Mouse (Mus musculus): Measurements from ENCODE around the gene Thrb.

The Thrb gene

DNA sequence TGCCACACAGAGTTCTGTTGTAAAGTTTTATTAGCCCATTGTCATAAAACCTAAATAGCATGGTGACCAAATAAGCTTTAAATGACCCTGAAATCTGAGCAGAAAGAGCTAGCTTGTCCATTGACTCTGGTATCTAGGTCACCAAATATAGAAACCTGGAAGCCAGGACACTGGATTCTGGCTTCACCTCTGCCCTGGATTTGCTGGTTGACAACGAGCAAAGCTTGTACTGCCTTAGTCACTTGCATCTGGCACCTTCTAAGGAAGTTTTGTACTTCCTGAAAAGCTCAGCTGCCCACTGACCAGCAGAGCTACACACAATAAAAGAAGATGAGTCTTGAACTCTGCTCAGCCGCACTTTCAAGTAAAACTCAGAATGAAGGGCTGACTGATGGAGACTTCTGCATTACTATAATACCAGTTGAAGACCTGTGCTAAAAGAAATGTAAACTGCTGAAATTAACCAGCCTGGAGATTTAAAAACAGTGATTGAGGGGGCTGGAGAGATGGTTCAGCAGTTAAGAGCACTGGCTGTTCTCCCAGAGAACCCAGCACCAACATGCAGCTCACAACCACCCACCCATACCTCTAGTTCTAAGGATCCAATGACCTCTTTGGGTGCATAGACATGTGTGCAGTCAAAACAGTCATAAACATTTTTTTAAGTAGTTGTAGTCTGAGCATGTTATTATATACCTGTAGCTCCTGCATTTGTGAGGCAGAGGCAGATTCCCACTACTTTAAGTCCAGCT lies 369.3 kb downstream of the Thrb start:
- no peak for DNase-seq (ENCODE audit: low read depth)

DNA sequence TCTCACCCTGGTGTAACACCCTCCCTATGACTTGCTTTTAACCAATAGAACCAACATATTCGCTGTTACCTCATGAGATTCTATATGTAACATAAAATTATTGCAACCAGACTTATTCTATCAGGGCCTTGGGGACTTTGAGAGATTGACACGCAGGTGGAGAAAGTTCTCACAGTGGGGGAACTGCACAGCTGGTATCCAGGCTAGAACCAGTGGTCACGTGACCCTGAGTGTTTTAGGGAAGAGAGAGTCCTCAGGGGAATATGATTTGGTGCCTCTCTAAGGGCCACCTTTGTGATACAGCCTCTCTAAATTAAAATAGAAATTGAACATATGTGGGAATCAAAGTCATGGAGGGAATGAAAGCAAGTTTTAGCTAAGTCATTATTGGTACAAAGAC lies 371.9 kb downstream of the Thrb start:
- no peak for DNase-seq (ENCODE audit: low read depth)

DNA sequence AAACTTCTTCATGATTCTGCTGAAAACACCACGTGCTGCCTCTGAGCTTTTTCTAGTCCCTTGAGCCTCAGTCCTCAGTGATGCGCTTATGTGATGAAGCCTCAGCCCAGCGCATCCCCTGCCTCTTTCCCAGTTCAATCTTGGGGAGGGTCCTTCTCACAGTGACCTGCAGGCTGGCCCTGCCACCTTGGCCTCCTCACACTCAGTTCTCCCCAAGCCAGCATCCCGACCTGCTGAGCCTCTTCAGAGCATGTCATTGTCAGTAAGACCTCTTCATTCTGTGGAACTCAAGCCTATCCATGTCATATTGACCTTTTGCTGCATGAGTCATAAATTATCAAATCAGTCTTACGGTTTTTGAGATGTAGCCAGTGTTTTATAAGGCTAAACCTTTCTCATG lies 376.5 kb downstream of the Thrb start:
- DNase-seq (ENCODE audit: low read depth), result no peak

DNA sequence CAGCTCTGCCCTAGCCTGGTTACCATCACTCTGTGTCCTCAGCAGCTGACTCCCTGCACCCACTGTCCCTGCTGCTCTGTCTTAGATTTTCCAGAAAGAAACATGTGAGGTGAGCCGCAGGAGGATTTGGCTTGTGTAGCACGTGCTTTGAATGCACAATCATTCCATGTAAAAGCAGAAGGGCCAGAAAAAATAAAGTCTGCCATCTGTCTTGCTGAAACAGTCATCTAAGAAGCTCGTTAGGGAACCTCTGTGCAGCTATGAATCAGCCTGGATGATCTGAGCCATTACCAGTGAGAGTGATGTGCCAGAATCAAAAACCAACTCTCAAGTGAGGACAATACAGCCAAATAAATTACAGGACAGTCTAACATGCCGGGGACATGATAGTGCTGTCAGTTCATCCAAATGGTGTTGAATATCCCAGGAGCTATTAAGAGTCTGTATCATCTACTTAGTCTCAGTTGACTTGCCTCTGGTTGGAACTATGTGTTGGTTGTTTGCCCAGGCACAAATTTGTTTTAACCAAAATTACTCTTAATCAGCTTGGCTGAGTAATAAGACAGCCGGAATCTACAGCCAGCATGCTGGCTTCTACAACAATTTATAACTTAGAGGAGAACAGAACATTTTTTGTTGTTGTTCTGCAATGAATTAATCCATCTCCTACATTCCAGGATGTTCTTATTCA lies 402.2 kb downstream of the Thrb start:
- no peak for DNase-seq (ENCODE audit: low read depth)
